Mouse (Mus musculus): ENCODE measurements around the gene Tmed8.
"Not testable (repeated sequence)": the region's sequence is repeated elsewhere in the genome, so short reads cannot be mapped to it uniquely, and the experiment has no call there.

The Tmed8 gene

DNA sequence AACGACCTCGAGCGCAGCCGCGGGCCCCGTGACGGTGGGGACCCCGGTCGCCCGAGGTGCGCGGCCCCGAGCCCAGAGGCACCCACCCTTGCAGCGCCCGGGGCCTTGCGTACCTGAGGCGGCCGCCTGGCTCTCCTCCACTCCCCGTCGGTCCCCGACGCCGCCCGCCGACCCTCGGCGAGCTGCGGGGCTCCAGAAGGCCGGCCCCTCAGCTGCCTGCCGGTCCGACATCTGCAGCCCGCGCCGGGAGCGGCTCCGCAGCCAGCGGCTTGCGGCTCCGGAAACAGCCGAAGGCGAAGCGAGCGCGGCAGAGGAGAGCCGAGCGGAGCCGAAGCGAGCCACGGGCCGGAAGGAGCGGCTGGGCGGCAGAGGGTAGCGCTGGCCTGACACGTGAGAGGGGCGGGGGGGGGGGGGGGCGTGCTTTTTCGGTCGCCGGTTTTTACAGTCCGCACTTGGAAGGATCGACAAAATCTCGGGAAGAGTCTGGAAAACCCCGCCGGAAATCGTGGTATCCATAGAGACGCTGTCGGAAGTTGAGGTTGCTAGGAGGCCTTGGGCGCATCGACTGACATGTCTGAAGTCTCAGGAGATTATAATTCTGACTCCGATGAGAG lies at the start of gene Tmed8:
Gene Tmed8, minus strand, starts transcription at position 482 of the 614 bp plus-strand sequence.
- DNase-seq (ENCODE audit: extremely low spot score, low read depth, low spot score) = no peak

DNA sequence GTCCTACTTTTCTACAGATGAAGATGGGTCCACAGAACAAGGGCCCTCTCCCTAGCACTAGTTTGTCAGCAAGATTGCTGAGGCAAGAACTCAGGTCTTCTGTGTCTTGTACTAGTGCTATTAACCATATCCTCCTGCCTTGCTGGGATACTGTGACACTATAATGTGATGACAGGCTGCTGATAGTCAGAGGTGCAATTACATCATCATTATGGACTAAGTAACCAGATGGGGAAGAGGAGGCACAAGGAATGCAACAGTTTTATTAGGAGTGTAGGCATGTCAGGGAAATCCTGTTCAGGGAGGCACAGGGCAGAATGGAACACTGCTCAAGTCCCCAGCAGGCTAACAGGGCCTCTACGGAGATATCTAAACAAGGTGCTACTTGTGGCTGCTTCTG lies 38.4 kb upstream of the Tmed8 start, which contains the start of gene Noxred1:
Gene Noxred1, minus strand, starts transcription at position 101 of the 400 bp plus-strand sequence.
- no peak for DNase-seq (ENCODE audit: extremely low spot score, low read depth, low spot score)

DNA sequence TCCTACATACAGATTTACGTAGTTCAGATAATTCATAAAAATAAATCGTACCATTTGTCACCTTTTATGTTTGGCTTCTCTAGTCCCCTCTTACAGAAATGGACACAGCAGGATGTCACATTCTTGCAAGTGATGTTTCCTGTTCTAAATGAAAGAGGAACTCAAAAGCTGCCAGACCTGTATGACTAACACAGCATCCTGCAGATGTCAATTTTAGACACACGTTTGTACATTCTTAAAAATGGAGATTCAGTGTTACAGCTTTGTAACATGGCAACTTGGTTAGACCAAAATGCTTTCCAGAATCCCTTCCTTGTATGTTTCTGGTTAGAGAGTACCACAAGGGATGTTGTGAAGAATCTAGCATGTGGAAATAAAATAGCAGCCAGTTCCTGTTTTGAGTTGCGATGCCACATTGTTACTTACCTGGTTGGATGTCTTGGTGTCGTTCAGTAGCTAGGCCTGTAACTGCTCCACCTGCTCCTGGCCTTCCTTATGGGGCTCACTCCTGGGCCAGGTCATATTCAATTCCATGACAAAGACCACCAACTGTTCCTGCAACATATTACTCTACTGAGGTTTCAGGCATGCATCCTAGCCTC lies 36.7 kb upstream of the Tmed8 start:
- no peak for DNase-seq (ENCODE audit: extremely low spot score, low read depth, low spot score)

DNA sequence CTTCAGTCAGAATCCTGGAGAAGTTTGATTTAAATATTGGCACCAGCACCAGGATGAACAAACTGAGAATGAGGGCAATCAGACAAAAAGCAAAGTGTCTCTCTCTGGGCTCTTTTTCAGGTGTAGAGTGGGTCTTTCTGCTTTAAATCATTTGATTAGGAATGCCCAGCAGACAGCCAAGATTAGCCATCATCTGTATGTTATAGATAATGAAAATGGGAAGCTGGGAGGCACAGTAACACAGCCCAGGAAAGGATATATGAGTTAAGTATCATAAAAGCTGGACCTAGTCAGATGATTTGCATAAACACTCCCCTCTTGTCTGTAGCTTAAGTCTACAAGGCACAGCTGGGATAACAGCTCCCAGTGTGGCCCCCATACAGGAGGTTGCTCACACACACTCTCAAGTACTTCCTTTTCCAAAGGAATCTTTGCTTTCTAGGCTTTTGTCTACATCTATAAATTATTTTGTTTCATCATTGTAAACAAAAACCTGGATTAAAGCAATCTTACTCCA lies 30.2 kb upstream of the Tmed8 start:
- DNase-seq (ENCODE audit: extremely low spot score, low read depth, low spot score) = no peak

DNA sequence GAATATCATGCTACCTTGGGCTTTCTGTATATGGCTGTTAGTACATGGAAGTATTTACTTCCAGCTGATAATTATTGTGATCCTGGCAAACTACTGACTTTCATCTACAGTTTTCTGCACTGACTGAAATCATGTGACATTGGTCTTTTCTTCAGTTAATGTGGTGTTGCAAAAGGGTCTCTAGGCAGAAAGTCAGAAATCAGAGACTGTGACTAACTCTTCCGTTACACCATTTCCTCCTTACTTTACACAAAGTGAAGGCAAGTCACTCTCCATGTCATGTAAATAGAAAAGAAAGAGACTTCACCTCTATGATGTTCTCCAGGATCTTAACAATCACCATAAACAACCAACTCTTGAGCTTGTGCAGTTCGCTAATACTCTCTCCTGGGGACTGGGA lies 29.4 kb upstream of the Tmed8 start:
- no peak for DNase-seq (ENCODE audit: extremely low spot score, low read depth, low spot score)

DNA sequence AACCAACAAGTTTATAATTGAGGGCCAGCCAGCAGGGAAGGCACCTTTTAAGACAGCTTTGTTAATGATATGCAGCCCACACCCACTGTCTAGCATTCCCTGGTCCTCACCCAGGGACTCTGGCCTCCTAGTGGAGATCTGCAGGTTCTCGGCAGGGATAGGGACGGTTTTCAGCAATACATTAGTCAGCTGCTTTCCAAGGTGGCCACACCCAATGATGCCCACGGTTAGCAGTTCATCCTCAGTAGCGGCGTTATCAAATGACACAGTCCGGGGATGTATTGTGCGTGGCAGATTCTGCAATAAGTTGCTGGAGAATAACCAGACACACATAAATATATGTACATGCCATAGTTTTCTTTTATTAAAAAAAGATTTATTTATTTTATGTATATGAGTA lies 26.5 kb upstream of the Tmed8 start:
- no peak for DNase-seq (ENCODE audit: extremely low spot score, low read depth, low spot score)

DNA sequence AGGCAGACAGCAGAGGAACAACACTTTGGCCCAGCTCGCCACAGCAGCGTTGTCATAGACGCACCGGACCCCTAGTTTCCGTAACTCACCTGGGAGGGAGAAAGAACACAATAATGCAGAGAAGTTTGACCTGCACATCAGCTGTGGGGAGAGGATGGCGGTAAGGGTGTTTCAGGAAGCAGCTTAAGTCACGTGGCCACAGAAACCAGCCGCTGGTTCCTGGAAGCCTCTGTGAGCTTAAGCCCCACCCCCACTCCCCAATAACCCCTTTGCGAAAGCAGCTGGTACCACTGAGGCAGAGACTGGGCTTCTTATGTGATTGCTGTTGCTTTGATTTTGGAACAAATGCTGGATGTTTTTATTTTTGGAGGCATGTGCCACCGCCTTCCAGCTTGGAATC lies 24.7 kb upstream of the Tmed8 start:
- no peak for DNase-seq (ENCODE audit: extremely low spot score, low read depth, low spot score)

DNA sequence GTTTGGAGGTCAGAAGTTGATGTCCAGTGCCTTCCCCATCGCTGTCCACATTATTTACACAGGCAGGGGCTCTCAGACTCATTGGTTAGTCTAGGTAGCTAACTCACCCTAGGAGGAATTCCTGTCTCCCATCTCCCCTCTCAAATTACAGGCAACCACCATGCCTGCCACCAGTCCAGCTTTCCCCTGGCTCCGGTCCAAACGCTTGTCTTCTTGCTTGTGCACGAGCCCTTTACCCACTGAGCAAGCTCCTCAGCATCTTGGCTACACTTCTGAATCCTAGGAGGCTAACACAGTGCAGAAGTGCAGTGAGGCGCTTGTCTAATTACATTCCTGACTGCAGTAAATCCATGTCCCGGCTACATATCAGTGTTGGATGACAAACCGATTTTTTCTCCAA lies 19.1 kb upstream of the Tmed8 start:
- DNase-seq (ENCODE audit: extremely low spot score, low read depth, low spot score) = no peak

DNA sequence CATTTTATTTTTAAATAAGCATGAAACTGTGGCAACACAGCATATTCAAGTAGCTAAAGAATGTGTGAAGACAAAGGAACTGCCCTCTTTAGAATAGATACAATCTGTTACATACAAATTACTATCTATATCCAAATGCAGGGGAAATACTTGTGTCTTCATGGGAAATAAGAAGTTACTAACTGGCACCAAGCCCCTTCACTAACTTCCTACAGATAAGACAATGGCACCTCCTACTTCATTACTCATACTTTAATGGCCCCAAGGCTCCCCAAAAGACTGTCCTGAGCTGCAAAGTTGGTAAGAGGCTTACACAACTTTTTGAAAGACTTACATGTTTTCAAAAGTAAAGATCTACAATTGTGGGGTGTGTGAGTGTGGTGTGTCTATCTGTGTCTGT lies 17.3 kb upstream of the Tmed8 start:
- no peak for DNase-seq (ENCODE audit: extremely low spot score, low read depth, low spot score)

DNA sequence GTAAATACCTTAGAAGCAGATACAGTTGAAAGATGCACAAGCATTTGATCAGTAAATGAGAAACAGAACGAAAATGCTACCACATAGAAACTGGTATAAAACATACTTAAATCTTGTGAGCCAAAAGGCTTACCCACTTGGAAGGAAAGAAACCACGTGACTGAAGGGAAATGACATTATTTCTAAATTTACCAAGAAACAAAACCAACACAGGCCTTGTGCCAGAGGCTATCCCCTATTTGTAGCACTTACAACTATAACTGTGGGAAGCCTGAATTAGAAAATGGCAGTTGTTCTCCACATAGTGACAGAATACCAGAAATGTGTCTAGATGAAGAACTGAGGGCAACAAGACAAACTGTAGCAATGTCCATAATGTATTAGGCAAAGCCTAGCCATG lies 15.8 kb upstream of the Tmed8 start:
- no peak for DNase-seq (ENCODE audit: extremely low spot score, low read depth, low spot score)

DNA sequence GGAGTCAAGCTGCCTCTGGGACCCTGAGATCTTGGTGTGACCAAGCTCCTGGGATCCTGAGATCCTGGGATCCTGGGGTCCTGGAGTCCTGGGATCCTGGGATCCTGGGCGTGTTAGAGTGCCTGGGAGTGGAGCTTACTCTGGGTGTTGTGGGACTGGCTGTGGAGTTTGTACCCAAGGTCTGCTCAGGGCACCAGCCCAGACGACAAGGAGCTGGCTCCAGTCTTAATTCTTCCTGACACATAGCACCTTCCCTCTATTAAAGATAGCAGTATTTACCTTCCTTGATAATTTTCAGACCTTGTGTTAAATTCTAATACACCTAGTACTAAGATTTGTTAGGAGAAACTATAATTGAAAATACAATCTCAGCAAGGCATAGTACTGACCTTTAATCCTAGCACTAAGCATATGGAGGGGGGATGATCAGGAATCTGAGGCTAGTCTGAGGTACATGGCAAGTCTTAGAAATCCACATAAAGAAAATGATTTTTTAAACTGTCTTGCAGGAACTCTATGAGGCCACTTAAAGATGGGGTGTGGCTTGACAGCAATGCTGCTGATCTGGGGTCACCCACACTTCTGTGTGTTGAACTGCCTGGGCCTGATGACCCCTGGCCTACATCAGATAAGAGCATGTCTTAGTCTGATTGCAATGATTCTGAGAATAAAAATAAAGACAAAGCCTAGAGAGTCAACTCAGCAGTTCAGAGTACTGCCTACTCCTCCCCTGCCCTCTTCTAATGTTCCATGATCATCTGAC lies 12.8 kb upstream of the Tmed8 start:
- no peak for DNase-seq (ENCODE audit: extremely low spot score, low read depth, low spot score)

DNA sequence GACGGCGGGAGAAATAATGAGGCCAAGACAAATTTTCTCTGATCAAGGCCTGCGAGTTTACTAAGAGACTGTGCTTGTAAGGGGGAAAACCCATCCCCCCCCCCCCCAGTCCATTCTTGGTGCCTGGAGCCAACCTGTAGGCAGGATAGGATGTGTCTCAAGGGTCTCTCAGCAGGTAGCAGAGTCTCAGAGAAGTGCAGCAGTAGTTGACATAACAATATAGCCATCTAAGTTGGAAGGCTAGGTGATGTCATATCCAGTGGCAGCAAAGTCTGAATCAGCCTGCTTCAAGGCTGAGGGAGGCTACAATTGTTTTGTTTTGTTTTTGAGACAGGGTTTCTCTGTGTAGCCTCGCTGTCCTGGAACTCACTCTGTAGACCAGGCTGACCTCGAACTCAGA lies 5.5 kb upstream of the Tmed8 start:
- not testable (repeated sequence) for DNase-seq (ENCODE audit: extremely low spot score, low read depth, low spot score)

DNA sequence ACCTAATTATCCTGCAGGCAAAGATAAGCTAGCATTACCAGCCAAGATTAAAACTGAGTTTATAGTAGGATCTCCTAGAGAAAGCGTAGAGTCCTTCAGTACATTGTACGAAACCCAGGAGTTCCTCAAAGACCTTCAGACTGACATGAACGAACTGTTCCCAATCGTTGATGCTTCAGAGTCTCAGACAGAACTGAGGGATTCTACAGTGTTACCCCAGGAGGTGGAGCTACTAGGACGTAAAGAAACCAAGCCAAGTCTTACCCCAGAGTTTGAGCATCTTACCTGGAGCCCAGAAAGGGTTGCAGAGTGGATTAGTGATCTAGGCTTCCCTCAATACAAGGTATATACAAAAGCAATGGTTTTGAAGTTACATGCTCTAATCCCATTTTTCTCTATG lies 1.4 kb upstream of the Tmed8 start:
- no peak for DNase-seq (ENCODE audit: extremely low spot score, low read depth, low spot score)

DNA sequence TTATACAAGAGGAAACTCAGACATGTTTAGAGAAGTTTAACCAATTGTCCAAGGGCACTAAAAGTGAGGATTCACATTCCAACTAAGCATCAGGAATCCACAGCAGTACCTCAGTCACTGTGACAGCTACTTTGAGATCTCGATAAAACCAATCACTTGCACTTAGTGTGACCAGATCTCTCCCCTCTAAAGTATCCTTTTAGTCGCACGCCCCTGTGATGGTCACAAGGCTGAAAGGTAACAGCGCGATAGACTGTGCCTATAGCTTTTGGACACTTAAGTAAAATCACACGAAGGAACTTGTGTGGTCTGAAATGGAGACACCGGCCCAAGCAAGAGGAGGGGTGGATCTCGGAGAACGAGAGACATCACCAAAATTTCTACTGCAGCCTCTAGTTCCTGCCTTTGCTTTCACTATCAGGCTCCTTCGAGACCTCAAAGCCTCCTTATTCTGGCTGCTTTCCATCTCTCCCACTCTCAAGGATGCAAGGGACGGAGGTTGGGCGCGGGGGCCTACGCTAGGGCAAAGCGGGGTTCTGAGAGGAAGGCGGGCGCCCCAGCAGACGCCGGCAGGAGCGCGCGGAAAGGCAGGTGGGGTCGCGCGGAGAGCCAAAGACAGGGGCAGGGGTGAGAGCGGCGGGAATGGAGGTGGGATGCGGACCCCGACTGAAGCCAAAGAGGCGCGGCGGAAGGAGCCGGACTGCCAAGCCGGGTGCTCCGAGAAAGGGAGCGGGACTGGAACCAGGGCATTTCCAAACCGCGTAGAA lies 865 bp downstream of the Tmed8 start, which contains the start of gene Samd15:
Gene Samd15, plus strand, starts transcription at position 518 of the 767 bp plus-strand sequence.
- no peak for DNase-seq (ENCODE audit: extremely low spot score, low read depth, low spot score)

DNA sequence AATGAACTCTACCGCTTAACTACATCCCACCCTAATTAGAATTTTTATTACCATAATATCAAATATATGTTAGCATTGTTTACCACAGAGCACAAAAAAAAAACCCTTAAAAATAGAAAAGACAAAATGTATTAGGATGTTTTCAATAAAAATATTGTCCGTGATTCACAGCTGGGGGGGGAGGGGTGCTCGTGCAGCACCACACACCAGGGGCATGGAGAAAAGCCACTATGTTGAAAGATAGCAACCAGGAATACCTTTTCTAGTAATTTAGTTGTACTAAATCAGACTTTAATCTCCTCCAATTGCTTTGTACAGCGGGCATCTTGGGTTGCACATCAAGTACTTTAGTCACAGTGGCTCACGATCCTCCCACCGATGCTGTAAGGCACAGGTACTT lies 1.5 kb downstream of the Tmed8 start:
- no peak for DNase-seq (ENCODE audit: extremely low spot score, low read depth, low spot score)

DNA sequence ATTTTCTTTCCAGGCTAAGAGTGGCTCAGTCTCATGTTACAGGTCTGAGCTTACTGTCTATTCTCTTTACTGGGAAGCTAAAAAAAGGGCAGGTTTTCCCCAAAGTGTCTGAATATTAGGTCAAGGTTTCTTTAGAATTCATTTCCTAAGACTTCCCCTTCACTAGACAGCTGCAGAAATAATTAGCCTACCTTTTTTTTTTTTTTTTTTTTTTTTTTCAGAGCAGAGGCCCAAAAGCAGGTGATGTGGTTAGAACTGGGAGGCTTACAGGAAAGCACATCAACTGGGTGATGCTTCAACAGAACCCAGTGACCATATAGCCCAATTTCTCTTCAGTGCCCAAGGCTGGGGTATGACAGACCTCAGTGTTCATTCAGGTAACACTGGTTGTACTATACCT lies 3.9 kb downstream of the Tmed8 start:
- no peak for DNase-seq (ENCODE audit: extremely low spot score, low read depth, low spot score)

DNA sequence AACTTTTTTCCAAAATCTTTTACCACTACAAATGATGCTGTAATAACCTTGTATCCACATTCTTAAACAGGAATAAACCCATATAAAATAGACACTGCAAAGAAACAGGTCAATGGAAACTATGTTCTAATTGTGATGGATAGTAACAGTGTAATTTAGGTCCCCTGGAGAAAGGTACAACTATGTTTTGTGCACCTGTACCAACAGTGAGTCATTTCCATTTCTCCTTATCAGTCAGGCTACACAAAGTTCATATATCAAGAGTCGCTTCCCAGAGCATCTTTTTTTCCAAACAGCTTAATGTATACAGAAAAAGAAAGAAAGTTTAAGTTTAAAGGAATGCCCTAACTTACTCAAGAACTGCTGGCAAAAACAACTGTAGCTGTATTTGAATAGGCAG lies 5.2 kb downstream of the Tmed8 start:
- no peak for DNase-seq (ENCODE audit: extremely low spot score, low read depth, low spot score)

DNA sequence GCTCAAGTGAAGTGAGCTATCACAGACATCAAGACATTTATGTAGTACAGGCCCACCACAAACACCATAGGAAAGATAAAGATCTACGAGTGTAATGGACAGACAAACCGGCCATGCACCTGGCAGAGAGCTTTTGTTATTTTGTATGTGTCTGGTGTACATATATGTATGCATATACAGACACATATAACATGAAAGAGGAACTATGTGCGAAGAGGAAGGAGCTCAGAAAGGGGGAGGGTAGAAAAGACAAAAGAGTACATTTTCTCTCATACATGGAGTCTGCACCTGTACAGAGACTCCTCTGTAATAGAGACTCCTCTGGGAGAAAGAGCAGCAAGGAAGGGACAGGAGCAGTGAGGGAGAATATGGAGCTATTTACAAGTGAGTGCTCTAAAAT lies 7.2 kb downstream of the Tmed8 start:
- no peak for DNase-seq (ENCODE audit: extremely low spot score, low read depth, low spot score)

DNA sequence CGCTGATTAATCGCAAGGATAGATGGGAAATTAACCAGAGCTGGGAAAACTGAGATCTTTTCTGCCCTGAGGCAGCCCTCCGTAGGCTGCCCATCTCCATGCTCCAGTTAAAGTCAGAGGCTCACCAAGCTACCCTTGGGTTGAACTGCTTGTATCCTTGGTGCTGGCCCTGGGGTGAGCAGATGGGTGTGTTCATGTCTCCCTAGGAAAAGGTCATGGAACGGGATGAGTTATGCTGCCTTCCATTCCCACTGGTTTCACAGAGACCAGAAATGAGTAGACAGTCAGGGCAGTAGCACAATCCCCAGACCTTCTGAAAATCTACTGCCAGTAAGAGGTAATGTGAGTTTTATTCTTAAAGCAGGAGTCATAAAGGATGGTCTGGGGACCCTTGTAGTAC lies 22.6 kb downstream of the Tmed8 start:
- DNase-seq (ENCODE audit: extremely low spot score, low read depth, low spot score) = no peak

DNA sequence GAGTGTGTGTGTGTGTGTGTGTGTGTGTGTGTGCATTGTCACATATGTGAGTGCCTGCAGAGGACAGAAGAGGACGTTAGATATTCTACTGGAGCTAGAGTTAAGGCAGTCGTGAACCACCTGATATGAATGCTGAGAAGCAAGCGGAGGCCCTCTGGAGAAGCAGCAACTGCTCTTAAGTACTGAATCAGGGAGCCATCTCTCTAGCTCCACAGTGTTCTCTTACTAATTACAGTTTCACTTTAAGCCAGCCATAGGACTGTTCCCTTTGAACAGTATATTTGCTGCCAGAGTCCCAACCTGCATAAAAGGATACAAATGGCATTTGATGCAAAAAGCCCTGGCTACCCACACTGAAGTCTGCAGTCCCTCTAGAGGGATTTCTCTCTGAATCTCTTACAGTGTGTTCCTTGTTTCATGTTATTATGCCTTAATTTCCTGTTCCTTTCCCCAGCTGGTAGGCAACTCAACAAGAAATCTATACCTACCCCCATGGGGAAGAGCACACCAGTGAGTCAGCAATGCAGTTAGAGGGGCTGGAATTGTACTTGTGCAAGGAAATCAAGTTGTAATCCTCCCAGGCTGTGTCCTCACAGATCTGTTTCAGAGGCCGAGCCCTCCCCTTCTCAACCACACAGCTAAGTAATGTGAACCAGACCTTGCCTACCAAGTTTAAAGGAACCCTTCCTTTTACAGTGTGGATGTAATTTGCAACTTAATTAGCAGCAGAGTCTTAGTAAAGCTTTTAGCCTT lies 24.9 kb downstream of the Tmed8 start:
- DNase-seq (ENCODE audit: extremely low spot score, low read depth, low spot score) = no peak

DNA sequence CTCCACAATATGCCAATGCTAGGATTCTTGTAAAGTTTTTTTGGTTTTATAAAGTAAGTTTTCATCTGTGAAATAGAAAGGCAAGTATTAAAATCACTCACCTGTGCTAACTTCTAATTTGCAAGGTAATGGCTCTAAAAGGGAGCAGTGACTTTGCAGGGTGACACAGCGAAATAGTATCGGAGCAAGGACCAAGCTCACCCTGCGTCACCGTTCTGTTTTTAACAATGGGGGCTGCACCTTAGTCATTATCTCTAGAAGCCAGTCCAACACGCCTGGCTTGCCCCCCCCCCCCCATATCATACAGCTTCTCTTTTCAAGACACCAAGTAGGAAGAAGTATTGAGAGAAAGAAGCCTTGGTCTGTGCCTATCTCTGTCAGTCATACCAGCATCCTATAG lies 39.4 kb downstream of the Tmed8 start:
- DNase-seq (ENCODE audit: extremely low spot score, low read depth, low spot score) = no peak

All from hindlimb bud, embryonic 11.5 days (tissue).